Mouse (Mus musculus): ENCODE data around the gene Cand1. TPM values are rescaled to one million over a fixed set of nuclear protein-coding genes. Genes with fewer than 3 reads are reported as not detected.

The Cand1 gene
- 95.9 and 107 TPM in 2 replicates for polyA plus RNA-seq (2016; fragmentation: Nextera tagmentation; extraction: Ambion mirVana)

- Histone ChIP-seq H3K27me3 (ENCODE audit: low read depth, poor library complexity, severe bottlenecking) (no peaks in the 10 kb centered on the region), H3K4me3 (peak within 1 kb of the TSS; percentile 96), H3K9me3 (replicated peaks) (no peaks in the 10 kb centered on the region), H3K36me3 (peaks cover 20% of the 10 kb centered on the region), H3K27ac (peak within 1 kb of the TSS; percentile 99), H3K4me1 (peaks cover 20% of the 10 kb centered on the region)
- peak; percentile 97 for DNase-seq (ENCODE audit: low spot score)
- WGBS = under 1% methylated on average over 67 of the region's 67 CpGs
These were observed at the start of gene Cand1 for GRCm38 (mm10) chr10:119239969-119240721. Gene Cand1 (minus strand): TSS chr10:119240055.

GRCm38 (mm10) chr10:119278871-119279270 is 39.0 kb upstream of the Cand1 start:
- no peak for DNase-seq (ENCODE audit: low spot score)
- 85% methylated on average over 10 of the region's 10 CpGs for whole genome bisulfite sequencing

GRCm38 (mm10) chr10:119274333-119274732 is 34.5 kb upstream of the Cand1 start:
- no peaks in the 10 kb centered on the region for H3K27me3 ChIP-seq (ENCODE audit: low read depth, poor library complexity, severe bottlenecking)
- DNase-seq (ENCODE audit: low spot score) = no peak
- WGBS = 90% methylated on average over 6 of the region's 6 CpGs

More at GRCm38 (mm10) chr10:119278871-119279270, 39.0 kb upstream of the Cand1 start:
- Histone ChIP-seq H3K9me3 (replicated peaks) (no peaks in the 10 kb centered on the region), H3K27me3 (ENCODE audit: low read depth, poor library complexity, severe bottlenecking) (no peaks in the 10 kb centered on the region), H3K4me3 (no peak overlapping the region), H3K4me1 (no peaks in the 10 kb centered on the region), H3K27ac (no peak overlapping the region), H3K36me3 (no peaks in the 10 kb centered on the region)

GRCm38 (mm10) chr10:119272536-119272935 is 32.7 kb upstream of the Cand1 start:
- H3K4me1 ChIP-seq = no peaks in the 10 kb centered on the region
- no peaks in the 10 kb centered on the region for H3K27me3 ChIP-seq (ENCODE audit: low read depth, poor library complexity, severe bottlenecking)
- no peak for DNase-seq (ENCODE audit: low spot score)
- no peaks in the 10 kb centered on the region for H3K9me3 ChIP-seq (replicated peaks)
- no peaks in the 10 kb centered on the region for H3K36me3 ChIP-seq
- no peak overlapping the region for H3K4me3 ChIP-seq
- 90% methylated on average over 10 of the region's 10 CpGs for WGBS
- H3K27ac ChIP-seq = no peak overlapping the region

More at GRCm38 (mm10) chr10:119274333-119274732, 34.5 kb upstream of the Cand1 start:
- H3K4me1 ChIP-seq = no peaks in the 10 kb centered on the region
- H3K36me3 ChIP-seq = no peaks in the 10 kb centered on the region
- H3K27ac ChIP-seq = no peak overlapping the region
- no peaks in the 10 kb centered on the region for H3K9me3 ChIP-seq (replicated peaks)
- no peak overlapping the region for H3K4me3 ChIP-seq

GRCm38 (mm10) chr10:119272005-119272404 is 32.1 kb upstream of the Cand1 start:
- H3K4me1 ChIP-seq = no peaks in the 10 kb centered on the region
- H3K36me3 ChIP-seq = no peaks in the 10 kb centered on the region
- no peak for DNase-seq (ENCODE audit: low spot score)
- H3K9me3 ChIP-seq (replicated peaks) = no peaks in the 10 kb centered on the region
- 97% methylated on average over 10 of the region's 10 CpGs for WGBS
- no peak overlapping the region for H3K4me3 ChIP-seq
- H3K27me3 ChIP-seq (ENCODE audit: low read depth, poor library complexity, severe bottlenecking) = no peaks in the 10 kb centered on the region
- no peak overlapping the region for H3K27ac ChIP-seq

GRCm38 (mm10) chr10:119271101-119271500 is 31.2 kb upstream of the Cand1 start:
- WGBS = 95% methylated on average over 10 of the region's 10 CpGs

GRCm38 (mm10) chr10:119270384-119270985 is 30.6 kb upstream of the Cand1 start:
- WGBS = 87% methylated on average over 12 of the region's 12 CpGs
- DNase-seq (ENCODE audit: low spot score) = no peak
- Histone ChIP-seq H3K4me3 (no peak overlapping the region), H3K9me3 (replicated peaks) (no peaks in the 10 kb centered on the region), H3K27ac (no peak overlapping the region), H3K36me3 (no peaks in the 10 kb centered on the region), H3K27me3 (ENCODE audit: low read depth, poor library complexity, severe bottlenecking) (no peaks in the 10 kb centered on the region), H3K4me1 (no peaks in the 10 kb centered on the region)

More at GRCm38 (mm10) chr10:119271101-119271500, 31.2 kb upstream of the Cand1 start:
- Histone ChIP-seq H3K27ac (no peak overlapping the region), H3K9me3 (replicated peaks) (no peaks in the 10 kb centered on the region), H3K4me3 (no peak overlapping the region), H3K27me3 (ENCODE audit: low read depth, poor library complexity, severe bottlenecking) (no peaks in the 10 kb centered on the region), H3K36me3 (no peaks in the 10 kb centered on the region), H3K4me1 (no peaks in the 10 kb centered on the region)
- DNase-seq (ENCODE audit: low spot score) = no peak

GRCm38 (mm10) chr10:119264761-119265160 is 24.9 kb upstream of the Cand1 start:
- Histone ChIP-seq H3K9me3 (replicated peaks) (no peaks in the 10 kb centered on the region), H3K27ac (no peak overlapping the region), H3K27me3 (ENCODE audit: low read depth, poor library complexity, severe bottlenecking) (no peaks in the 10 kb centered on the region), H3K4me1 (no peaks in the 10 kb centered on the region), H3K36me3 (no peaks in the 10 kb centered on the region), H3K4me3 (no peak overlapping the region)
- no peak for DNase-seq (ENCODE audit: low spot score)
- WGBS = 78% methylated on average over 7 of the region's 7 CpGs

- Histone ChIP-seq H3K4me3 (no peak overlapping the region), H3K27me3 (ENCODE audit: low read depth, poor library complexity, severe bottlenecking) (no peaks in the 10 kb centered on the region), H3K27ac (no peak overlapping the region), H3K4me1 (no peaks in the 10 kb centered on the region), H3K36me3 (no peaks in the 10 kb centered on the region), H3K9me3 (replicated peaks) (no peaks in the 10 kb centered on the region)
- 92% methylated on average over 5 of the region's 5 CpGs for WGBS
- no peak for DNase-seq (ENCODE audit: low spot score)
These were observed 23.0 kb upstream of the Cand1 start for GRCm38 (mm10) chr10:119262821-119263220.

- no peaks in the 10 kb centered on the region for H3K36me3 ChIP-seq
- 80% methylated on average over 4 of the region's 4 CpGs for WGBS
- no peaks in the 10 kb centered on the region for H3K27me3 ChIP-seq (ENCODE audit: low read depth, poor library complexity, severe bottlenecking)
- no peak overlapping the region for H3K4me3 ChIP-seq
- H3K4me1 ChIP-seq = no peaks in the 10 kb centered on the region
- H3K27ac ChIP-seq = no peak overlapping the region
- H3K9me3 ChIP-seq (replicated peaks) = no peaks in the 10 kb centered on the region
- no peak for DNase-seq (ENCODE audit: low spot score)
These were observed 18.0 kb upstream of the Cand1 start for GRCm38 (mm10) chr10:119257876-119258275.

GRCm38 (mm10) chr10:119244146-119244545 is 4.3 kb upstream of the Cand1 start:
- Histone ChIP-seq H3K27me3 (ENCODE audit: low read depth, poor library complexity, severe bottlenecking) (no peaks in the 10 kb centered on the region), H3K9me3 (replicated peaks) (no peaks in the 10 kb centered on the region), H3K4me1 (peaks cover 8% of the 10 kb centered on the region; the same call in 1 of the 2 replicates), H3K4me3 (no peak overlapping the region), H3K27ac (no peak overlapping the region), H3K36me3 (no peaks in the 10 kb centered on the region)
- DNase-seq (ENCODE audit: low spot score) = no peak
- WGBS = 86% methylated on average over 14 of the region's 14 CpGs

- H3K4me3 ChIP-seq = peak overlapping the region; percentile 96
- peak overlapping the region; percentile 99 for H3K27ac ChIP-seq
- WGBS = 8% methylated on average over 9 of the region's 9 CpGs
- H3K27me3 ChIP-seq (ENCODE audit: low read depth, poor library complexity, severe bottlenecking) = no peaks in the 10 kb centered on the region
- H3K4me1 ChIP-seq = peaks cover 20% of the 10 kb centered on the region
- DNase-seq (ENCODE audit: low spot score) = no peak
- H3K9me3 ChIP-seq (replicated peaks) = no peaks in the 10 kb centered on the region
- peaks cover 14% of the 10 kb centered on the region for H3K36me3 ChIP-seq
These were observed 851 bp upstream of the Cand1 start for GRCm38 (mm10) chr10:119240722-119241089.

GRCm38 (mm10) chr10:119239633-119239968 is 254 bp downstream of the Cand1 start:
- Histone ChIP-seq H3K27me3 (ENCODE audit: low read depth, poor library complexity, severe bottlenecking) (no peaks in the 10 kb centered on the region), H3K27ac (peak overlapping the region; percentile 99), H3K4me1 (peaks cover 20% of the 10 kb centered on the region), H3K4me3 (peak overlapping the region; percentile 96), H3K9me3 (replicated peaks) (no peaks in the 10 kb centered on the region), H3K36me3 (peaks cover 26% of the 10 kb centered on the region)
- no peak for DNase-seq (ENCODE audit: low spot score)
- WGBS = under 1% methylated on average over 34 of the region's 37 CpGs
